ENCODE assay signal across 8 mouse cellular contexts in the genomic region with DNA sequence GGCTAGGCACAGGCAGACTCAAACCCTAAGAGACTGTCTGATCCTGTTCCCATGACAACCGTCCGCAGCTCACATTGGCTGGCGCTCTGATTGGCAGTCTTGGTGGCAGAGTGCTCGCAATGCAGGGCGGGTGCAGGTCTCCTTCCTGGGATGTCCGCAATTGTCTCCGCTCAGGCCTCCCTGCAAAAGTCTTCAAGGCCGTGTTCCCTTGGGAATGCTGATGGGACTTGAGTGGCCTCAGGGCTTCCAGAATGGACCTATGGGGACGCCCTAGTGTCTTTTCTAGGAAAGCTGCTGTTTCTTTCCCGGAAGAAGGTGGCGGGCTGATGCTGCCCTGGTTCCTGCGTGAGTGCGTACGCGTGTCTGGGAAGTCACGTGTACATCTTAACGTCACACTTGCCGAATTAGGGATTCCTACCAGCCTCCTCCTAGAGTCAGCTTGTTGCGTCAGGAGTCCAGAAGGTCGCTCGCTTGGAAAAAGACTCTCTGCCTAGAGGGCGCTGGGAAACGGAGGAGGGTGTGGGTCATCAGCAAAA.
A peak's percentile ranks its signal among the peaks of the same experiment; 100 is the strongest.
DNase-seq lines count a peak whose midpoint lies in the region; ATAC-seq lines count a peak whose summit lies in the region.

No protein-coding gene starts in this region.

- no peaks in the 10 kb centered on the region for H3K4me1 ChIP-seq in hindbrain, embryonic 16.5 days (ENCODE audit: control insufficient read depth, insufficient read depth, low read depth, low read length)

- peak; percentile 96 for ATAC-seq in hindbrain, embryonic 16.5 days

- H3K9ac ChIP-seq in hindbrain, embryonic 16.5 days (ENCODE audit: low read depth, low read length): peak overlapping the region; percentile 66

- H3K27me3 ChIP-seq in hindbrain, embryonic 16.5 days (replicated peaks; ENCODE audit: control insufficient read depth, insufficient read depth, low read length): no peaks in the 10 kb centered on the region

- H3K9me3 ChIP-seq in hindbrain, embryonic 16.5 days (ENCODE audit: control insufficient read depth, low read length): no peaks in the 10 kb centered on the region; the same call in 1 of the 2 replicates

- H3K4me3 ChIP-seq in hindbrain, embryonic 16.5 days (ENCODE audit: low read length): peak overlapping the region; percentile 55

- H3K27ac ChIP-seq in hindbrain, embryonic 16.5 days (ENCODE audit: low read depth, low read length): peak overlapping the region; percentile 93

- peak; percentile 85 for DNase-seq in WW6 (ENCODE audit: low read depth, low spot score)
- peak; percentile 90 to 91 for DNase-seq in cerebellum, postnatal 25 days
- peak; percentile 66 for DNase-seq in gastrocnemius, adult 18-20 months (ENCODE audit: low spot score)
- DNase-seq in left cerebral cortex, adult 11 months (ENCODE audit: low spot score): peak; percentile 90
- DNase-seq in lung, postnatal 25 days (ENCODE audit: low spot score): peak; percentile 84
- DNase-seq in retina, adult 2 months (ENCODE audit: low read depth, low spot score): peak; percentile 56
- peak; percentile 68 to 79 for DNase-seq in thymus, postnatal 36 days

- WGBS in hindbrain, embryonic 16.5 days: under 1% methylated on average over 23 of the region's 23 CpGs

- peak overlapping the region; percentile 87 for H3K4me2 ChIP-seq in hindbrain, embryonic 16.5 days (ENCODE audit: low read length)

- no peaks in the 10 kb centered on the region for H3K36me3 ChIP-seq in hindbrain, embryonic 16.5 days (ENCODE audit: control insufficient read depth, insufficient read depth, low read length)

Comparison
In these comparisons a context has a peak if more than half of its experiments do, and no peak if none do; other contexts are left out.
1. Peak in every context shown above with its lines: DNase-seq, ATAC-seq, H3K4me3 ChIP-seq and H3K27ac ChIP-seq.